Mouse (Mus musculus) stomach, embryonic 16.5 days (tissue): Measurements from ENCODE around the gene Gpcpd1. TPM values are rescaled to one million over a fixed set of nuclear protein-coding genes. Genes with fewer than 3 reads are reported as not detected.
A peak's percentile ranks its signal among the peaks of the same experiment; 100 is the strongest.

Experiments used
- ATAC-seq: fragments of 200-750 bp; cut with Nextera tagmentation; 2 replicates; pipeline ENCODE4 v1.8.0; 2017; ENCODE audit warnings: moderate number of reproducible peaks, moderate TSS enrichment; ENCODE audit not compliant: insufficient read depth, low FRiP score
- H3K27ac ChIP-seq: fragments of 300-500 bp; sonication (generic); 2 replicates; pipeline ENCODE4 v1.5.1; 2014; ENCODE audit warnings: low read length
- H3K27me3 ChIP-seq: fragments of 300-500 bp; sonication (generic); 2 replicates; pipeline ENCODE4 v1.6.1; 2014; ENCODE audit warnings: low read length, control low read depth, mixed read lengths; ENCODE audit not compliant: control insufficient read depth, insufficient read depth
- H3K36me3 ChIP-seq: fragments of 300-500 bp; sonication (generic); 2 replicates; pipeline ENCODE4 v1.6.1; 2014; ENCODE audit warnings: low read length; ENCODE audit not compliant: control insufficient read depth, insufficient read depth
- H3K4me1 ChIP-seq: fragments of 300-500 bp; sonication (generic); 2 replicates; pipeline ENCODE4 v1.6.1; 2014; ENCODE audit warnings: low read length, control low read depth, mixed read lengths; ENCODE audit not compliant: control insufficient read depth, insufficient read depth
- H3K4me2 ChIP-seq: fragments of 300-500 bp; sonication (generic); 2 replicates; pipeline ENCODE4 v1.6.1; 2014; ENCODE audit warnings: low read depth, low read length, mixed read lengths
- H3K4me3 ChIP-seq: fragments of 300-500 bp; sonication (generic); replicated peaks from 2 replicates; pipeline ENCODE4 v1.5.1; 2014; ENCODE audit warnings: mild to moderate bottlenecking, low read length
- H3K9ac ChIP-seq: fragments of 300-500 bp; sonication (generic); 2 replicates; pipeline ENCODE4 v1.6.1; 2014; ENCODE audit warnings: low read length
- H3K9me3 ChIP-seq: fragments of 300-500 bp; sonication (generic); replicated peaks from 2 replicates; pipeline ENCODE4 v1.6.1; 2016; ENCODE audit warnings: low read length, control low read depth; ENCODE audit not compliant: control insufficient read depth
- WGBS: fragments of 180-500 bp; shearing (Covaris S2); extraction: QIAGEN DNeasy Blood & Tissue Kit; methylation state at CpG from one replicate; pipeline ENCODE4 v1.1.7; 2014; 5-methylcytosine and 5-hydroxymethylcytosine counted together
- polyA plus RNA-seq: library from polyadenylated mRNA; unstranded; fragments of >200 nt; fragmentation: Nextera tagmentation; extraction: Ambion mirVana; gene quantifications from 2 replicates; pipeline ENCODE4 v1.2.1, GENCODE M21; 2015

Gpcpd1 gene
- polyA plus RNA-seq, 1 experiment from 2014 or later, result 30.3 TPM

DNA sequence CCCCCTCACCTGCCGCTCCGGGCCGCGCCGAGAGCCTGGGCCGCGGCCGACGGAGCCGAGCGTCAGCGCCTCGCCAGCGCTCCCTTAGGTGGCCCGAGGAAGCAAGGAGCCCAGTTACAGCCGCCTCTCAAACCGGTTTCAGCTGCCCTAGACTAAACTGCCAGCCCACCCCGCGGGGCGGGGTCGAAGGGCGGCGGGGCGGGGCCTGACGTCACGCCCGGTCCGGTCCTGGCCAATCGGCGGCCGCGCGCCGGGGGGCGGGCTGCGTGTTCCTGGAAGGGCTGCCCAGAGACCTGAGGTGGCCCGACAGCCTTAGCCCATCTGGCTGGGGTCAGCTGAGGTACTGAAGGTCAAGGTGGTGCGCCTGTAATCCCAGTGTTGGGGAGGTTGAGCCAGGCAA is 9.5 kb downstream of the Gpcpd1 start:
- ATAC-seq, result peak; percentile 97
- Histone ChIP-seq H3K4me1 (peaks cover 12% of the 10 kb centered on the region), H3K27me3 (no peaks in the 10 kb centered on the region), H3K4me2 (peak overlapping the region; percentile 69), H3K27ac (peak overlapping the region; percentile 98), H3K9ac (peak overlapping the region; percentile 96), H3K9me3 (no peaks in the 10 kb centered on the region), H3K4me3 (peak overlapping the region; percentile 90), H3K36me3 (no peaks in the 10 kb centered on the region)
- WGBS, result under 1% methylated on average over 38 of the region's 38 CpGs

DNA sequence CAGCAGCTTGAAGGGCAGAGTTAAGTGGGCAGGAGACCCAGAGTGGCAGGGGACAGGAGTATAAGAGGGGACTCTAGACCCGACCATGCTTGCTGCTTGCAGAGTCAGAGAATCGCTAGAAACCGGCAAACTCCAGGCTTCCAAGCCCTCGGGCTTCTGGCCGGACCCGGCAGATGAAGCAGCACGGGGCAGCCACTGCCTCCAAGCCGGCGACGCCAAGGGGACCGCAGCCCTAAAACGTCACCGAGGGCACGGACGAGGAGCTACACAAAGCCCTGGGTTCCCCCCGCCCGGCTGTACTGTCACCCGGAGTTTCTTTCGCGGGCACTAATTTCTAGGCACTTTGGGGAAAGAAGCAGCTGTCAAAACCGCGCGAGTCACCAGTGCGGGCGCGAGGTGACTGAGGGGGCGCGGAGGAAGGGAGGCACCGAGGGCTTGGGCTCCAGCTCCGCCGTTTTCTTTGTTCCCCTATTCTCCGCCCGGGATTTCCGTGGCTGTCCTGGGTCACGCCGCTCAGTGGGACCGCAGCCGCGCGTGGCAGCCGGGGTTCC is 10.0 kb downstream of the Gpcpd1 start:
- H3K4me1 ChIP-seq, result peaks cover 10% of the 10 kb centered on the region
- H3K4me2 ChIP-seq, result peak overlapping the region; percentile 69
- H3K36me3 ChIP-seq, result no peaks in the 10 kb centered on the region
- H3K9me3 ChIP-seq, result no peaks in the 10 kb centered on the region
- peak overlapping the region; percentile 96 for H3K9ac ChIP-seq
- under 1% methylated on average over 40 of the region's 41 CpGs for WGBS
- peak overlapping the region; percentile 90 for H3K4me3 ChIP-seq
- H3K27ac ChIP-seq, result peak overlapping the region; percentile 98
- ATAC-seq, result peak; percentile 48
- no peaks in the 10 kb centered on the region for H3K27me3 ChIP-seq

DNA sequence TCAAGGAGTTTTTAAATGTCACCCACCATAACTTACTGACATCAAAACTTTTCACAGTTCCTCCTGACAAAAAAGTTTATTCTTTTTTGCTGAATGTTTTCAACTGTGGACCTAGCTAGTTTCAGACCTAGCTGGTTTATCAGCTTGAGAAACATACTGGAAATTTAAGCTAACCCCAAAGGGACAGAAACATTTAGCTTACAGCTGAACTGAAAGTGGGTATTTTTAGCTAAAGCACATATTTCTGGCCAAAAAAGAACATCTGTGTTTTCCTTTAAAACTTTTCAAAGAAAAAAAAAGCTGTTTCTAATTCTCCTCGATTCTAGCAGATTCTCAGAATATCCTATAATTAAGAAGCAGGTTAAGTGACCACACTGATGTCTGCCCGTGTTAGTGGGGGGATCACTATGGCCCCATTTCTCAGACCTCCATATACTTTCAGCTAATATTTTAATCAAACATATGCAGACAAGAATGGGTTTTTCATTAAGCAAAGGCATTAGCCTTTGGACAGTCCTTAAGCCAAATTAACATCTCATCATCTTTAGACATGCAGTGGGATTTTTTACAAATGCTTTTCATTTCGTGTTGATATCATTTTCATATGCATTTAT is 10.9 kb downstream of the Gpcpd1 start:
- Histone ChIP-seq H3K4me2 (peak overlapping the region; percentile 69), H3K27me3 (no peaks in the 10 kb centered on the region), H3K36me3 (no peaks in the 10 kb centered on the region), H3K4me3 (peak overlapping the region; percentile 90), H3K4me1 (peaks cover 10% of the 10 kb centered on the region), H3K9ac (no peak overlapping the region), H3K9me3 (no peaks in the 10 kb centered on the region), H3K27ac (no peak overlapping the region)
- no peak for ATAC-seq
- WGBS, result 31% methylated on average over 3 of the region's 3 CpGs

DNA sequence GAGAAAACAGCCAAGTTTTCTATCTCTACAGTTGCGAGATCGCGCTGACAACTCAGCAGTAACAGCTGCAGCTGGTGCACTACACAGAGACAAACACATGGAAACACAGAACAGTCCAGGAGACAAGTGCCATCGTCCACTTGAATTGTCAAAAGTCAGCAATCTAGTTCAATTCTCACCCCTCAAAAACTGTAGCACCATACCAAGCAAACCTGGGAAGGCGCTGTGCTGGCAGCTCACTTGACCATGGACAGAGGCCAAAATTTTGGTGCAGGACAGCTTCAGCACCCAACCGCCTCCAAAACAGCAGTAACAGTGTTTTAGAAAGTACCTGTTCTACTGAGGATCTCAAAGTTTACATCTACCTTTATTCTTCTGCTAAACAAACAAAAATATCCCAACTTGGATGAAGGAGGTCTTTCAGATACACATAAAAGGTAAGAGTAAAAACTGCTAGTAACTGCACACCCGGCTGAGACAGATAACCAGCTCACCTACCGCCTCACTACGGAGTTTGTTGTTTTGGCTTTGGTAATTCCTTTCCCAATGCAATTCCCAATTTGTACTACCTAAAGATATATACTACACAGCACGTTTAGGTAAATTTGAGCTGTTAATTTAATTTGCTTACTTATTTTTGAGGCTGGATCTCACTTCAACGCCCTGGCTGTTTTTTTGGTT is 11.6 kb downstream of the Gpcpd1 start:
- ATAC-seq, result no peak
- no peaks in the 10 kb centered on the region for H3K27me3 ChIP-seq
- WGBS, result 66% methylated on average over 11 of the region's 11 CpGs
- no peaks in the 10 kb centered on the region for H3K36me3 ChIP-seq
- no peak overlapping the region for H3K27ac ChIP-seq
- H3K9ac ChIP-seq, result no peak overlapping the region
- no peaks in the 10 kb centered on the region for H3K9me3 ChIP-seq
- H3K4me3 ChIP-seq, result no peak overlapping the region
- H3K4me2 ChIP-seq, result peak overlapping the region; percentile 69; the same call in 1 of the 2 replicates
- peaks cover 10% of the 10 kb centered on the region for H3K4me1 ChIP-seq

DNA sequence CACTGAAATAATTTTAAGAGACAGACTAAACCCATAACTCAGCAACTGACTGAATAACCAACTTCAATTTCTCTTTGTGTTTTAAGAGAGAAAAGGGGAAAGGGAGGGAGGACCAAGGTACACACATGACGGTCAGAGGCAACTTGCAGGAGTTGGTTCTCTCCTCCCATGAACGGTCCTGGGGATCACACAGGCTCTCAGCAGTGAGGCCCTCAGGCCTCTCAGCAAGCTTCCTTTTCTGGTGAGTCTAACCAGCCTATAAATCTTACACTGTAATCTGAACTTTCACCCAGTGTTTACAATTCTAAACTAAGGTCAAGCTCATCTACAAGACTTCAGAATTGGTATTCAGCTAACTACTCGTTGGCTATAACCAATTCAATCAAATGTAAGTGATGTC is 12.3 kb downstream of the Gpcpd1 start:
- Histone ChIP-seq H3K36me3 (0 out of 2 replicates have a peak, but pooled peaks cover 3% of the 10 kb centered on the region), H3K4me3 (no peak overlapping the region), H3K27ac (no peak overlapping the region), H3K4me1 (peaks cover 10% of the 10 kb centered on the region), H3K4me2 (peak overlapping the region; percentile 2; the same call in 1 of the 2 replicates), H3K9ac (no peak overlapping the region), H3K27me3 (no peaks in the 10 kb centered on the region), H3K9me3 (no peaks in the 10 kb centered on the region)
- no peak for ATAC-seq
- WGBS, result 40% methylated on average over 3 of the region's 3 CpGs

DNA sequence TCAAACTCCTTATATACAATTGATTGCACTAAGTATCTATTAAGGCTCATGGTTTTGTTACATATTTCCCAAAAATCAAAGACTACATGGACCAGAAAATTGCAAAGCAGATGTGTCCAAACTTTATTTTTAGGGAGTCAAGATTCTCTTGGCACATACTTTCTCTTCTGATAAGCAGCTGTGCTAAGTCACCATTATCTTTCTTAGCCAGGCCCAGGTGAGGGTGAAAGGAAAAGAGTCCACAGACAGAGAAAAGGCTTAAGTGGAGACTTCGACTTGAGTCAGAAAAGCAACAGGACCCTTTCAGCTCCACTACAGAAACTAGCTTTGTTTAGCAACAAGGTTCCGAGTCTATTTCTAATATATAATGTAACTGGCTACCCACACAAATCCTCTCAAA is 14.2 kb downstream of the Gpcpd1 start:
- no peak for ATAC-seq
- 77% methylated on average over 2 of the region's 2 CpGs for WGBS
- H3K9me3 ChIP-seq, result no peaks in the 10 kb centered on the region

DNA sequence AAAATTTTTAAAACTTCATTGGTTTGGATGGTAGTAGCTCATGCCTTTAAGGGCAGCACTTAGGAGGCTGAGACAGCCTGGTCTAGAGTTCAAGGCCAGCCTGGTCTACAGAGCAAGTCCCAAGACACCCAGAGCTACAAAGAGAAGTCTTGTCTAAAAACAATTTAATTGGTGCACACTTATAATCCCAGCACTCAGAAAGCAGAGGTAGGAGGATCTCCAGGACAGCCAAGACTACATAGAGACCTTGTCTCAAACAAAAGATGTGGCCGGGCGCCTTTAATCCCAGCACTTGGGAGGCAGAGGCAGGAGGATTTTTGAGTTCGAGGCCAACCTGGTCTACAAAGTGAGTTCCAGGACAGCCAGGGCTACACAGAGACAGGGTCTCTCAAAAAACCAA is 14.9 kb downstream of the Gpcpd1 start:
- Histone ChIP-seq H3K9ac (no peak overlapping the region), H3K4me3 (no peak overlapping the region), H3K9me3 (no peaks in the 10 kb centered on the region), H3K4me2 (no peak overlapping the region), H3K4me1 (peaks cover 10% of the 10 kb centered on the region), H3K36me3 (0 out of 2 replicates have a peak, but pooled peaks cover 5% of the 10 kb centered on the region), H3K27ac (no peak overlapping the region), H3K27me3 (no peaks in the 10 kb centered on the region)
- WGBS, result 95% methylated on average over 3 of the region's 3 CpGs
- ATAC-seq, result no peak

More for the DNA sequence above, 14.2 kb downstream of the Gpcpd1 start:
- no peak overlapping the region for H3K4me3 ChIP-seq
- H3K9ac ChIP-seq, result no peak overlapping the region
- H3K36me3 ChIP-seq, result 0 out of 2 replicates have a peak, but pooled peaks cover 5% of the 10 kb centered on the region
- no peaks in the 10 kb centered on the region for H3K27me3 ChIP-seq
- no peak overlapping the region for H3K4me2 ChIP-seq
- H3K4me1 ChIP-seq, result peaks cover 10% of the 10 kb centered on the region
- no peak overlapping the region for H3K27ac ChIP-seq

DNA sequence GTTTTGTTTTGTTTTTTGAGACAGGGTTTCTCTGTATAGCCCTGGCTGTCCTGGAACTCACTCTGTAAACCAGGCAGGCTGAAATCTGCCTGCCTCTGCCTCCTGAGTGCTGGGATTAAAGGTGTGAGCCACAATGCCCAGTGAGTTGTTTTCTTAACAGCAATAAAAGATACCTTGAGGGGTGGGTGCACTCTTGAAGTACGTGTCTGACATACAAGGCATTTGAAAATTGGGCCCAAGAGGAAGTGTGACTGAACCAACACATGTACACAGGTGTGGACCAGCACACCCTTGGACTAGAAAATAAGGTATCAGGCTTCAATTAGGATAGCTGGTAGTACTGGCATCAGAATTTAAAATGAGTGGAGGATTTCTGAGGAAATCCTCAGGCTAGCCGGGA is 16.2 kb downstream of the Gpcpd1 start:
- H3K36me3 ChIP-seq, result 0 out of 2 replicates have a peak, but pooled peaks cover 11% of the 10 kb centered on the region
- H3K4me2 ChIP-seq, result no peak overlapping the region
- H3K27me3 ChIP-seq, result no peaks in the 10 kb centered on the region
- no peak overlapping the region for H3K9ac ChIP-seq
- H3K4me1 ChIP-seq, result peaks cover 10% of the 10 kb centered on the region
- ATAC-seq, result no peak
- no peak overlapping the region for H3K27ac ChIP-seq
- no peak overlapping the region for H3K4me3 ChIP-seq
- WGBS, result 90% methylated on average over 2 of the region's 2 CpGs
- no peaks in the 10 kb centered on the region for H3K9me3 ChIP-seq

DNA sequence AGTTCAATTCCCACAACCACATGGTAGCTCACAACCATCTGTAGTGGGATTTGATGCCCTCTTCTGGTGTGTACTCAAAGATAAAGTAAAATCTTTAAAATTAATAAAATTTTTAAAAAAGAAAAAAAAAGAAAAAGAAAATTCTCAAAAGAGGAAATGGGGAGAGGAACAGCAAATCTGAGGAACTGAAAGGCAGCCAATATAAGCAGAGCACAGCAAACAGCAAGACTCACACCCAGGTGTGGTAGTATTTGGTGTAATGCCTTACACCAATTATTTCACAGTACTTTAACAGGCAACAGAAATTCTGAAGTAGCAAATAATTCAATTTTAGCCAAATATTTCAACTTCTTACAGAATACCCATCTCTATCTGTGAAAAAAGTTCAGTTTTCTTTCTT is 16.7 kb downstream of the Gpcpd1 start:
- Histone ChIP-seq H3K4me2 (no peak overlapping the region), H3K4me3 (no peak overlapping the region), H3K9ac (no peak overlapping the region), H3K27ac (no peak overlapping the region), H3K36me3 (0 out of 2 replicates have a peak, but pooled peaks cover 11% of the 10 kb centered on the region), H3K4me1 (peaks cover 8% of the 10 kb centered on the region), H3K9me3 (no peaks in the 10 kb centered on the region), H3K27me3 (no peaks in the 10 kb centered on the region)
- ATAC-seq, result no peak
